Mouse (Mus musculus) embryonic facial prominence, embryonic 15.5 days (tissue): Measurements from ENCODE around the gene Clp1. TPM values are rescaled to one million over a fixed set of nuclear protein-coding genes. Genes with fewer than 3 reads are reported as not detected.

Experiments
- ATAC-seq: fragments of 200-750 bp; cut with Nextera tagmentation; 2 replicates; pipeline ENCODE4 v1.8.0; 2017; ENCODE audit warnings: low read depth, moderate TSS enrichment; ENCODE audit not compliant: insufficient number of reproducible peaks, low FRiP score, low TSS enrichment
- H3K27ac ChIP-seq: fragments of 300-500 bp; sonication (generic); replicated peaks from 2 replicates; pipeline ENCODE4 v1.5.1; 2015; ENCODE audit warnings: mild to moderate bottlenecking, inconsistent platforms
- H3K27me3 ChIP-seq: fragments of 300-500 bp; sonication (generic); 2 replicates; pipeline ENCODE4 v1.6.1; 2015; ENCODE audit warnings: inconsistent platforms
- H3K36me3 ChIP-seq: fragments of 300-500 bp; sonication (generic); 2 replicates; pipeline ENCODE4 v1.6.1; 2015; ENCODE audit warnings: mild to moderate bottlenecking, inconsistent platforms
- H3K4me1 ChIP-seq: fragments of 300-500 bp; sonication (generic); 2 replicates; pipeline ENCODE4 v1.6.1; 2015; ENCODE audit warnings: inconsistent platforms
- H3K4me2 ChIP-seq: fragments of 300-500 bp; sonication (generic); replicated peaks from 2 replicates; pipeline ENCODE4 v1.6.1; 2015; ENCODE audit warnings: mild to moderate bottlenecking, inconsistent platforms
- H3K4me3 ChIP-seq: fragments of 300-500 bp; sonication (generic); replicated peaks from 2 replicates; pipeline ENCODE4 v1.5.1; 2015; ENCODE audit warnings: mild to moderate bottlenecking, inconsistent platforms
- H3K9ac ChIP-seq: fragments of 300-500 bp; sonication (generic); 2 replicates; pipeline ENCODE4 v1.6.1; 2015; ENCODE audit warnings: inconsistent platforms
- H3K9me3 ChIP-seq: fragments of 300-500 bp; sonication (generic); replicated peaks from 2 replicates; pipeline ENCODE4 v1.6.1; 2016; ENCODE audit warnings: inconsistent platforms
- WGBS: fragments of 180-500 bp; shearing (Covaris S2); methylation state at CpG from one replicate; pipeline ENCODE4 v1.1.7; 2015; 5-methylcytosine and 5-hydroxymethylcytosine counted together
- microRNA counts: library from miRNA; unstranded; fragments of <30 nt; microRNA quantifications from one replicate; lab custom pipeline; 2016
- microRNA-seq: library from miRNA; unstranded; fragments of <30 nt; microRNA quantifications from one replicate; pipeline ENCODE4, GENCODE M21; 2016; ENCODE audit warnings: borderline number of aligned reads
- polyA plus RNA-seq: library from polyadenylated mRNA; unstranded; fragments of >200 nt; fragmentation: Nextera tagmentation; extraction: Ambion mirVana; gene quantifications from 2 replicates; pipeline ENCODE4 v1.2.1, GENCODE M21; 2015

The Clp1 gene
- polyA plus RNA-seq, 1 experiment from 2014 or later, result 29.1 TPM

DNA sequence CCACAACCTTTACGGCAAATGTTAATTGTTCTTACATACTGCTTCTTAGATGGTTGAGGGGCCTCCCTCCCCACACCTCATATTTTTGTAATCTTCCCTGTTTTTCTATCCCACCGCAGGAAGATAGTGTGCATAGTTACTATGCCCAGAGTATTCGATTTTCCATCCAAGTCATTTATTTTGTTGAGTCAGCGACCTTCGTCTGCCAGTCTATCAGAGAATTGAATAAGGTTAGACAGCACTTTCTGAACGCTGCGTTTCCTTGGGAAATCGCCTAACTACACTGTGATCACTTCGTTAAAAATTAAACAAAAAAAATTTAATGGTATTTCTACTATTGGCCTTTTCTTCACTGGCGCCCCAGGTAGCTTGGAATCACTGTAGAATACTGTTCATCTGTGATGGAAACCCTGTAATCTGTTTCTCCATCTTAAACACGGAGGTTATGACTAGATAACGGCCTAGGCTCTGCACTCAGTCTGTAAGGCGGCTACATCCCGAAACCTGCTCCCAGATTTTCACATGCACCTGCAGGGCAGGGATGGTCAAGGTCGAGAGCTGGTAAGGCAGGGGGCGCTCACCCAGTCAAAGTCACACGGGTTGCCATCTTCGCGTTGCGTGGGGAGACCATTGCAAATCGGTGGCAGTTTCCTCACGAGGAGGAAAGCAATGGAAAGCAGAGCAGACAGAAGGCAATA lies 49.7 kb downstream of the Clp1 start:
- Histone ChIP-seq H3K27me3 (no peaks in the 10 kb centered on the region), H3K9me3 (no peaks in the 10 kb centered on the region), H3K27ac (peak overlapping the region; percentile 45; the same call in 1 of the 2 replicates), H3K9ac (peak overlapping the region; percentile 29), H3K4me2 (peak overlapping the region; percentile 74), H3K4me3 (peak overlapping the region; percentile 73), H3K4me1 (peaks cover 15% of the 10 kb centered on the region), H3K36me3 (peaks cover 37% of the 10 kb centered on the region)
- WGBS, result 8% methylated on average over 22 of the region's 22 CpGs
- peak; percentile 34; the same call in 1 of the 2 replicates for ATAC-seq

MicroRNA genes within 50 kb of the gene (microRNA counts, 519-probe panel; counts per million panel counts)
- 4,711 counts per million, percentile 98 among the panel's probes with 10 or more counts for microRNA mmu-miR-130a (lab: Ali Mortazavi, UCI)

Small RNA genes within 50 kb of the gene (microRNA-seq; reads per million reads assigned to microRNA genes)
- gene Mir130a, result 20,345 reads per million, percentile 97 among the genes with 10 or more reads in this experiment

Other genes with a start within 250 kb of the Clp1 start
- gene Ctnnd1, start 76.6 kb downstream of the Clp1 start, polyA plus RNA-seq, result 49.9 and 52.7 TPM in 2 replicates
- gene Btbd18, start 68.3 kb downstream of the Clp1 start, polyA plus RNA-seq, result 0.16 and 0.27 TPM in 2 replicates
- 230 and 231 TPM in 2 replicates for gene Selenoh, start 56.6 kb downstream of the Clp1 start, polyA plus RNA-seq
- not detected in 2 replicates for gene Gm28635, start 49.3 kb downstream of the Clp1 start, polyA plus RNA-seq
- 31.3 and 34.0 TPM in 2 replicates for gene Med19, start 48.9 kb downstream of the Clp1 start, polyA plus RNA-seq
- 92.6 and 96.0 TPM in 2 replicates for gene Tmx2, start 48.2 kb downstream of the Clp1 start, polyA plus RNA-seq
- 28.1 and 28.9 TPM in 2 replicates for gene Zdhhc5, start 12.2 kb downstream of the Clp1 start, polyA plus RNA-seq
- gene Ypel4, start 6.7 kb upstream of the Clp1 start, polyA plus RNA-seq, result 6.6 and 7.9 TPM in 2 replicates
- 7.0 and 9.0 TPM in 2 replicates for gene Gm19426, start 16.3 kb upstream of the Clp1 start, polyA plus RNA-seq
- gene Serping1, start 48.1 kb upstream of the Clp1 start, polyA plus RNA-seq, result 40.0 and 48.0 TPM in 2 replicates
- 35.3 and 36.7 TPM in 2 replicates for gene Ube2l6, start 71.5 kb upstream of the Clp1 start, polyA plus RNA-seq
- 0.33 and 0.53 TPM in 2 replicates for gene Smtnl1, start 95.3 kb upstream of the Clp1 start, polyA plus RNA-seq
- 45.7 and 49.7 TPM in 2 replicates for gene Timm10, start 99.6 kb upstream of the Clp1 start, polyA plus RNA-seq
- 13.7 and 15.8 TPM in 2 replicates for gene Slc43a1, start 111.5 kb upstream of the Clp1 start, polyA plus RNA-seq
- gene Rtn4rl2, start 159.4 kb upstream of the Clp1 start, polyA plus RNA-seq, result 1.1 and 2.0 TPM in 2 replicates
- gene Slc43a3, start 209.2 kb upstream of the Clp1 start, polyA plus RNA-seq, result 31.3 and 31.7 TPM in 2 replicates